Mouse (Mus musculus) ovary, adult 18-20 months (tissue): ENCODE results near the gene Asic5.

Experiments used
- DNase-seq: peaks from one replicate; pipeline ENCODE4 v3.0.0; 2022; ENCODE audit warnings: low spot score, mixed read lengths

The Asic5 gene

GRCm38 (mm10) chr3:82014148-82014703, 32.1 kb downstream of the Asic5 start:
- DNase-seq = no peak

- no peak for DNase-seq
Observed at GRCm38 (mm10) chr3:82022421-82022920, 40.4 kb downstream of the Asic5 start.

- DNase-seq = no peak
Observed at GRCm38 (mm10) chr3:82023065-82023464, 41.0 kb downstream of the Asic5 start.

GRCm38 (mm10) chr3:82027286-82027685, 45.2 kb downstream of the Asic5 start:
- no peak for DNase-seq

- no peak for DNase-seq
Observed at GRCm38 (mm10) chr3:82029229-82029628, 47.1 kb downstream of the Asic5 start.

GRCm38 (mm10) chr3:82030008-82030748, 48.1 kb downstream of the Asic5 start:
- DNase-seq = no peak

GRCm38 (mm10) chr3:82036262-82037044, 54.4 kb downstream of the Asic5 start:
- DNase-seq = no peak

- no peak for DNase-seq
Observed at GRCm38 (mm10) chr3:82043676-82044075, 61.6 kb downstream of the Asic5 start.

- no peak for DNase-seq
Observed at GRCm38 (mm10) chr3:82044902-82045301, 62.8 kb downstream of the Asic5 start.

- no peak for DNase-seq
Observed at GRCm38 (mm10) chr3:82046087-82046486, 64.0 kb downstream of the Asic5 start.

- DNase-seq = no peak
Observed at GRCm38 (mm10) chr3:82047100-82047753, 65.1 kb downstream of the Asic5 start.

GRCm38 (mm10) chr3:82048078-82048477, 66.0 kb downstream of the Asic5 start:
- DNase-seq = no peak

GRCm38 (mm10) chr3:82048681-82049080, 66.6 kb downstream of the Asic5 start:
- DNase-seq = no peak

- no peak for DNase-seq
Observed at GRCm38 (mm10) chr3:82051468-82051867, 69.4 kb downstream of the Asic5 start.

GRCm38 (mm10) chr3:82052029-82052428, 69.9 kb downstream of the Asic5 start:
- no peak for DNase-seq

GRCm38 (mm10) chr3:82054283-82054974, 72.3 kb downstream of the Asic5 start:
- no peak for DNase-seq

GRCm38 (mm10) chr3:82057201-82057600, 75.1 kb downstream of the Asic5 start:
- no peak for DNase-seq

- no peak for DNase-seq
Observed at GRCm38 (mm10) chr3:82061402-82062180, 79.5 kb downstream of the Asic5 start.

- DNase-seq = no peak
Observed at GRCm38 (mm10) chr3:82067830-82068229, 85.7 kb downstream of the Asic5 start.
